Mouse (Mus musculus) lung, embryonic 16.5 days (tissue): ENCODE data around the gene Entpd4b. TPM values are rescaled to one million over a fixed set of nuclear protein-coding genes. Genes with fewer than 3 reads are reported as not detected.
"Not testable (repeated sequence)": the region's sequence is repeated elsewhere in the genome, so short reads cannot be mapped to it uniquely, and the experiment has no call there.

ENCODE experiments used
- ATAC-seq: fragments of 200-750 bp; cut with Nextera tagmentation; 2 replicates; pipeline ENCODE4 v1.8.0; 2017; ENCODE audit warnings: low read depth, mild to moderate bottlenecking, moderate library complexity
- H3K27ac ChIP-seq: fragments of 300-500 bp; sonication (generic); 2 replicates; pipeline ENCODE4 v1.5.1; 2014; ENCODE audit warnings: mild to moderate bottlenecking, control low read depth, low read length
- H3K27me3 ChIP-seq: fragments of 300-500 bp; sonication (generic); 2 replicates; pipeline ENCODE4 v1.6.1; 2014; ENCODE audit warnings: low read depth, low read length, mixed read lengths; ENCODE audit not compliant: control insufficient read depth, insufficient read depth
- H3K36me3 ChIP-seq: fragments of 300-500 bp; sonication (generic); 2 replicates; pipeline ENCODE4 v1.6.1; 2014; ENCODE audit warnings: low read length; ENCODE audit not compliant: control insufficient read depth, insufficient read depth
- H3K4me1 ChIP-seq: fragments of 300-500 bp; sonication (generic); replicated peaks from 2 replicates; pipeline ENCODE4 v1.6.1; 2014; ENCODE audit warnings: low read length, mixed read lengths; ENCODE audit not compliant: control insufficient read depth, insufficient read depth
- H3K4me2 ChIP-seq: fragments of 300-500 bp; sonication (generic); 2 replicates; pipeline ENCODE4 v1.6.1; 2014; ENCODE audit warnings: low read depth, low read length, control low read depth
- H3K4me3 ChIP-seq: fragments of 300-500 bp; sonication (generic); 2 replicates; pipeline ENCODE4 v1.5.1; 2014; ENCODE audit warnings: mild to moderate bottlenecking, low read length, control low read depth
- H3K9ac ChIP-seq: fragments of 300-500 bp; sonication (generic); 2 replicates; pipeline ENCODE4 v1.6.1; 2014; ENCODE audit warnings: low read length, control low read depth
- H3K9me3 ChIP-seq: fragments of 300-500 bp; sonication (generic); 2 replicates; pipeline ENCODE4 v1.6.1; 2016; ENCODE audit warnings: low read length; ENCODE audit not compliant: control insufficient read depth
- WGBS: fragments of 180-500 bp; shearing (Covaris S2); extraction: QIAGEN DNeasy Blood & Tissue Kit; methylation state at CpG from one replicate; pipeline ENCODE4 v1.1.7; 2014; 5-methylcytosine and 5-hydroxymethylcytosine counted together
- polyA plus RNA-seq: library from polyadenylated mRNA; unstranded; fragments of >200 nt; fragmentation: Nextera tagmentation; extraction: Ambion mirVana; gene quantifications from 2 replicates; pipeline ENCODE4 v1.2.1, GENCODE M21; 2015

Gene Entpd4b
- polyA plus RNA-seq: 13.3 TPM in 2 replicates

GRCm38 (mm10) chr14:69555110-69555831 is at the start of gene Entpd4b:
Gene Entpd4b, plus strand, starts transcription at chr14:69555424.
- H3K27me3 ChIP-seq, H3K27ac ChIP-seq, H3K9ac ChIP-seq, H3K4me3 ChIP-seq, H3K9me3 ChIP-seq, H3K4me1 ChIP-seq, H3K4me2 ChIP-seq, H3K36me3 ChIP-seq: not testable (repeated sequence)
- peak; percentile 97 for ATAC-seq
- WGBS: no CpG with 5 or more reads among the region's 68 CpGs

- H3K27me3 ChIP-seq, H3K4me2 ChIP-seq, H3K9ac ChIP-seq, H3K4me3 ChIP-seq, H3K36me3 ChIP-seq, ATAC-seq, H3K9me3 ChIP-seq, H3K4me1 ChIP-seq, H3K27ac ChIP-seq: not testable (repeated sequence)
- WGBS: no CpG with 5 or more reads among the region's 1 CpGs
These were observed 48.2 kb upstream of the Entpd4b start for GRCm38 (mm10) chr14:69507000-69507399.

- ATAC-seq, H3K4me3 ChIP-seq: not testable (repeated sequence)
- no CpG with 5 or more reads among the region's 2 CpGs for WGBS
These were observed 42.8 kb upstream of the Entpd4b start, which contains the start of gene Gm27179 for GRCm38 (mm10) chr14:69512449-69512848. Gene Gm27179, minus strand, starts transcription at chr14:69512549.

DNA sequence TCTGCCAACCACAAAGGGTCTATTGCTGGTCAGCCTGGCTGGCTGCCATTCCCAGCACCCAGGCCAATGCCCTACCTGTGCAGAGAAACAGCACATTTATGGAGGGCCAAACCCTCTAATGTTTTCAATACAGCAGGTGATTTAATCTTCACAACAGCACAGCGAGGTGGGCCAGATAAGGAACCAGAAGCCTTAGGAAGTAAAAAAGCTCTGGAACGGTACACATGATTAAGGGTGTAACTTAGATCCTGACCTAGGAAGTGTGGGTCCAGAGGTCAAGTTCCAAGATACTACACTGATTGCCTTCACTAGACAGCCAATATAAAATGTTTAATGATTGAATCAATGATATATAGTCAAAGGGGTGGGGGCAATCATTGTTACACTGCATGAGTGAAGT is 34.4 kb upstream of the Entpd4b start:
- not testable (repeated sequence) for ATAC-seq, H3K36me3 ChIP-seq, H3K27ac ChIP-seq, H3K4me2 ChIP-seq, H3K4me1 ChIP-seq, H3K27me3 ChIP-seq, H3K9ac ChIP-seq, H3K9me3 ChIP-seq, H3K4me3 ChIP-seq
- WGBS: no CpG with 5 or more reads among the region's 2 CpGs

More at GRCm38 (mm10) chr14:69512449-69512848, 42.8 kb upstream of the Entpd4b start, which contains the start of gene Gm27179:
- not testable (repeated sequence) for H3K36me3 ChIP-seq, H3K4me2 ChIP-seq, H3K27me3 ChIP-seq, H3K27ac ChIP-seq, H3K4me1 ChIP-seq, H3K9me3 ChIP-seq, H3K9ac ChIP-seq

DNA sequence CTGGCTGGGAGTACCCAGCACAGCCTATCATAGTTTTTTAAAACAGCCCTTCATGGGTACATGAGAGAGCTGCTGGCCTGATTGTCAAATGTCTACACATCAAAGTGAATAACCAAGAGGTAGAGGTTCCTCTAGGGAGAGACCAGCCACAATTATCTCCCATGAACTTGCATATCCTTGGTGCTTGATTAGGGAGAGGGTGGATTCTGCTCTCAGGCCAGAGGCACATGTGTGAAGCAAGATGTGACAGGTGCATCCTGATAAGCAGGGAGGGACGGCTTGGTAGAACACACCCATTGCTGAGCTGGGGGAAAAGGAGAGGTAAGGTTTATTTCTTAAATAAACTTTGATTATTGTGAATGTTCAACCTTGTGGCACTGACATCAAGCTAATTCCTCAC is 32.2 kb upstream of the Entpd4b start:
- WGBS: no CpG with 5 or more reads among the region's 1 CpGs
- H3K9ac ChIP-seq, H3K27me3 ChIP-seq, H3K4me2 ChIP-seq, ATAC-seq, H3K36me3 ChIP-seq, H3K27ac ChIP-seq, H3K9me3 ChIP-seq, H3K4me1 ChIP-seq, H3K4me3 ChIP-seq: not testable (repeated sequence)

GRCm38 (mm10) chr14:69526202-69526601 is 29.0 kb upstream of the Entpd4b start:
- not testable (repeated sequence) for ATAC-seq, H3K27me3 ChIP-seq, H3K9ac ChIP-seq, H3K36me3 ChIP-seq, H3K4me2 ChIP-seq, H3K4me1 ChIP-seq, H3K9me3 ChIP-seq, H3K27ac ChIP-seq, H3K4me3 ChIP-seq
- WGBS: no CpG with 5 or more reads among the region's 1 CpGs

GRCm38 (mm10) chr14:69536539-69536938 is 18.7 kb upstream of the Entpd4b start:
- not testable (repeated sequence) for H3K27ac ChIP-seq, H3K4me1 ChIP-seq, ATAC-seq, H3K9ac ChIP-seq, H3K9me3 ChIP-seq, H3K36me3 ChIP-seq, H3K4me3 ChIP-seq, H3K27me3 ChIP-seq, H3K4me2 ChIP-seq
- no CpG with 5 or more reads among the region's 7 CpGs for WGBS

DNA sequence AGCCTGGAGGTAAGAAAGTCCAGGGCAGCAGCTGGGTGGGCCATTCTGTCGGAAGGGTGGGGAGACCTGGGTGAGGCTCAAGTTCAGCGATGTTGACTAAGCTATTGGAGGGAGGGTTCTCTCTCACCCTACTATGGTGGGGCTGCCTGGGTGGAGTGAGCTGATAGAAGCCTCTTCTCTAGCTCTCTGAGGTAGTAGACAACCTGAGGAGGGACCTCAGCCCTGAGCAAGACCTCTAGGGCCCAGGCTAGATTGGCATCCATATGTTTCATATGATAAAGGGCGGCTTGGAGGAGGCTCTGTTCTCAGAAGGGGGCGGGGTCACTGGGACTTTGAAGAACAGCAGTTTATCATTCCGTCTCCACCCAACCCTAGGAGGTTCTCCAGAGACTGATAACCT is 15.1 kb upstream of the Entpd4b start:
- not testable (repeated sequence) for H3K9ac ChIP-seq, H3K27ac ChIP-seq, H3K36me3 ChIP-seq, H3K27me3 ChIP-seq, H3K9me3 ChIP-seq, H3K4me3 ChIP-seq, H3K4me1 ChIP-seq, ATAC-seq, H3K4me2 ChIP-seq
- WGBS: no CpG with 5 or more reads among the region's 5 CpGs

DNA sequence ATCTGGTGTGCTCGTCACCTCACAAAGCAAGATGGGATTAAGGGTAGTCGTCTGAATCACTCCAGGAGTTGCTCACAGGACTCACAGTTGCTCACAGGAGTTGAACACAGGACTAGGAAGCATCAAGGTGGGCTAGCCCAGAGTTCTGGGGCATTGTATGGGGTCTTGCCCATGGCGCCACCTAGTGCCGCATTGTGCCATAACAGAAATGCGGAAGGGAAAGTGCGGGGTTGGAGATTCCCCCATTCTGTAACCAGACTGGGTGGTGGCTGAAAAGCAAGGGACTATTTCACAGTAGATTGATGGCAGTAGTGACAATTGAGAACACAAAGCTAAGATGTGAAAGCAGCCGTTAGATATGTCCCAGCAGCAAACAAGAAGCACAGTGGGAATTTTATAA is 12.5 kb upstream of the Entpd4b start:
- no CpG with 5 or more reads among the region's 7 CpGs for WGBS
- H3K27me3 ChIP-seq, H3K36me3 ChIP-seq, H3K9me3 ChIP-seq, H3K4me3 ChIP-seq, ATAC-seq, H3K4me2 ChIP-seq, H3K4me1 ChIP-seq, H3K9ac ChIP-seq, H3K27ac ChIP-seq: not testable (repeated sequence)

GRCm38 (mm10) chr14:69544033-69544432 is 11.2 kb upstream of the Entpd4b start:
- WGBS: no CpG with 5 or more reads among the region's 7 CpGs

More at GRCm38 (mm10) chr14:69544033-69544432, 11.2 kb upstream of the Entpd4b start:
- not testable (repeated sequence) for H3K9me3 ChIP-seq, H3K27ac ChIP-seq, H3K4me3 ChIP-seq, H3K9ac ChIP-seq, H3K36me3 ChIP-seq, H3K4me1 ChIP-seq, H3K27me3 ChIP-seq, ATAC-seq, H3K4me2 ChIP-seq
